Mouse (Mus musculus) G1E (cell line): ENCODE measurements around the gene C1qtnf9. TPM values are rescaled to one million over a fixed set of nuclear protein-coding genes. Genes with fewer than 3 reads are reported as not detected.

Experiments used
- ATAC-seq: 2 replicates; pipeline ENCODE4 v1.8.0; 2016; ENCODE audit warnings: mild to moderate bottlenecking; ENCODE audit not compliant: insufficient number of reproducible peaks, poor library complexity, low FRiP score, severe bottlenecking; ENCODE audit errors: extremely low read depth
- DNase-seq: peaks from one replicate; pipeline ENCODE4 v3.0.0; 2012; ENCODE audit warnings: low spot score
- H3K27me3 ChIP-seq: 2 replicates; pipeline ENCODE4 v1.6.1; 2012; ENCODE audit warnings: mild to moderate bottlenecking, low read length, inconsistent platforms; ENCODE audit not compliant: insufficient read depth
- H3K36me3 ChIP-seq: replicated peaks from 2 replicates; pipeline ENCODE3; 2012; ENCODE audit warnings: mild to moderate bottlenecking, inconsistent platforms
- H3K4me1 ChIP-seq: 2 replicates; pipeline ENCODE4 v1.6.1; 2012; ENCODE audit warnings: low read depth, low read length, inconsistent platforms, mixed read lengths; ENCODE audit not compliant: insufficient read depth
- H3K4me3 ChIP-seq: 2 replicates; pipeline ENCODE4 v1.5.1; 2012; ENCODE audit warnings: low read depth, mild to moderate bottlenecking, inconsistent platforms, low read length, moderate library complexity, mixed read lengths
- H3K9me3 ChIP-seq: replicated peaks from 2 replicates; pipeline ENCODE4 v1.6.1; 2012; ENCODE audit warnings: inconsistent platforms
- CTCF ChIP-seq: IDR thresholded peaks from 2 replicates; pipeline ENCODE4 v1.5.1; 2012; ENCODE audit warnings: low read depth, low read length, inconsistent platforms, mixed read lengths
- GATA1 ChIP-seq: IDR thresholded peaks from 2 replicates; pipeline ENCODE4 v1.6.1; 2012; ENCODE audit warnings: borderline replicate concordance, low read length, inconsistent platforms, mixed read lengths
- GATA2 ChIP-seq: IDR thresholded peaks from 2 replicates; pipeline ENCODE4 v1.6.1; 2012; ENCODE audit warnings: low read depth, low read length, inconsistent platforms, borderline replicate concordance
- POLR2AphosphoS5 ChIP-seq: IDR thresholded peaks from 2 replicates; pipeline ENCODE4 v1.6.1; 2012; ENCODE audit warnings: low read depth, low read length, inconsistent platforms; ENCODE audit not compliant: insufficient replicate concordance
- TAL1 ChIP-seq: conservative IDR thresholded peaks from 2 replicates; pipeline ENCODE4 v1.6.1; 2012; ENCODE audit warnings: low read depth, low read length, inconsistent platforms, mixed read lengths
- polyA plus RNA-seq: library from polyadenylated mRNA; stranded (reverse); fragments of >175 nt; gene quantifications from 2 replicates; pipeline ENCODE4 v1.2.3, GENCODE M21; 2012
- total RNA-seq, 2 experiments: library from RNA; stranded (forward) in 1 of 2; stranded (reverse) in 1 of 2; fragments of 200-1000 nt in 1 of 2; fragments of >200 nt in 1 of 2; fragmentation: Nextera tagmentation in 1 of 2; gene quantifications; 2 replicates each; pipeline ENCODE4 v1.2.3; 2014 to 2017

C1qtnf9 gene
- total and polyA plus RNA-seq, 3 experiments: 0.16 TPM; not detected in 2

GRCm38 (mm10) chr14:60804978-60805377, 37.0 kb downstream of the C1qtnf9 start:
- no peaks in the 10 kb centered on the region for H3K9me3 ChIP-seq
- ATAC-seq: no peak
- peaks cover 79% of the 10 kb centered on the region for H3K36me3 ChIP-seq
- TF ChIP-seq POLR2AphosphoS5: no peak
- no peak for TF ChIP-seq CTCF
- no peak for TF ChIP-seq GATA2
- TF ChIP-seq TAL1: no peak
- no peak for TF ChIP-seq GATA1
- H3K4me3 ChIP-seq: no peak overlapping the region
- DNase-seq: no peak
- no peaks in the 10 kb centered on the region for H3K4me1 ChIP-seq
- no peaks in the 10 kb centered on the region for H3K27me3 ChIP-seq

- H3K4me3 ChIP-seq: no peak overlapping the region
- no peaks in the 10 kb centered on the region for H3K4me1 ChIP-seq
- no peak for ATAC-seq
- H3K36me3 ChIP-seq: peaks cover 79% of the 10 kb centered on the region
- no peaks in the 10 kb centered on the region for H3K9me3 ChIP-seq
- TF ChIP-seq TAL1: no peak
- TF ChIP-seq GATA2: no peak
- no peak for TF ChIP-seq GATA1
- TF ChIP-seq POLR2AphosphoS5: no peak
- no peak for TF ChIP-seq CTCF
- H3K27me3 ChIP-seq: no peaks in the 10 kb centered on the region
- DNase-seq: no peak
Observed at GRCm38 (mm10) chr14:60805871-60806270, 37.9 kb downstream of the C1qtnf9 start.

GRCm38 (mm10) chr14:60806891-60807344, 39.0 kb downstream of the C1qtnf9 start:
- TF ChIP-seq CTCF: no peak
- TF ChIP-seq GATA1: no peak
- TF ChIP-seq POLR2AphosphoS5: no peak
- no peak for TF ChIP-seq GATA2
- TF ChIP-seq TAL1: no peak
- H3K27me3 ChIP-seq: no peaks in the 10 kb centered on the region
- no peak overlapping the region for H3K4me3 ChIP-seq
- DNase-seq (no peak), ATAC-seq (no peak)
- H3K9me3 ChIP-seq: no peaks in the 10 kb centered on the region
- H3K4me1 ChIP-seq: no peaks in the 10 kb centered on the region
- H3K36me3 ChIP-seq: peaks cover 77% of the 10 kb centered on the region

- no peak for DNase-seq
- Histone ChIP-seq H3K9me3 (no peaks in the 10 kb centered on the region), H3K27me3 (no peaks in the 10 kb centered on the region), H3K4me3 (no peak overlapping the region), H3K36me3 (peaks cover 76% of the 10 kb centered on the region), H3K4me1 (no peaks in the 10 kb centered on the region)
- TF ChIP-seq GATA1: no peak
- no peak for TF ChIP-seq TAL1
- TF ChIP-seq GATA2: no peak
- no peak for TF ChIP-seq POLR2AphosphoS5
- TF ChIP-seq CTCF: no peak
- ATAC-seq: no peak
Observed at GRCm38 (mm10) chr14:60809881-60810280, 41.9 kb downstream of the C1qtnf9 start.

- DNase-seq (no peak), ATAC-seq (no peak)
- Histone ChIP-seq H3K9me3 (no peaks in the 10 kb centered on the region), H3K36me3 (peaks cover 70% of the 10 kb centered on the region), H3K4me1 (no peaks in the 10 kb centered on the region), H3K27me3 (no peaks in the 10 kb centered on the region), H3K4me3 (no peak overlapping the region)
- TF ChIP-seq GATA2 (no peak), POLR2AphosphoS5 (no peak), TAL1 (no peak), CTCF (no peak), GATA1 (no peak)
Observed at GRCm38 (mm10) chr14:60811547-60811946, 43.6 kb downstream of the C1qtnf9 start.

GRCm38 (mm10) chr14:60815098-60815497, 47.2 kb downstream of the C1qtnf9 start:
- Histone ChIP-seq H3K27me3 (no peaks in the 10 kb centered on the region), H3K36me3 (peaks cover 76% of the 10 kb centered on the region), H3K4me1 (no peaks in the 10 kb centered on the region), H3K9me3 (no peaks in the 10 kb centered on the region), H3K4me3 (no peak overlapping the region)
- DNase-seq (no peak), ATAC-seq (no peak)
- no peak for TF ChIP-seq POLR2AphosphoS5
- no peak for TF ChIP-seq GATA1
- no peak for TF ChIP-seq GATA2
- no peak for TF ChIP-seq TAL1
- TF ChIP-seq CTCF: no peak

GRCm38 (mm10) chr14:60818045-60818444, 50.1 kb downstream of the C1qtnf9 start:
- Histone ChIP-seq H3K4me3 (no peak overlapping the region), H3K27me3 (no peaks in the 10 kb centered on the region), H3K36me3 (peaks cover 54% of the 10 kb centered on the region), H3K9me3 (no peaks in the 10 kb centered on the region), H3K4me1 (no peaks in the 10 kb centered on the region)
- no peak for TF ChIP-seq CTCF
- no peak for TF ChIP-seq GATA2
- no peak for TF ChIP-seq GATA1
- TF ChIP-seq TAL1: no peak
- TF ChIP-seq POLR2AphosphoS5: no peak
- ATAC-seq: no peak
- no peak for DNase-seq
